In the genomic region with DNA sequence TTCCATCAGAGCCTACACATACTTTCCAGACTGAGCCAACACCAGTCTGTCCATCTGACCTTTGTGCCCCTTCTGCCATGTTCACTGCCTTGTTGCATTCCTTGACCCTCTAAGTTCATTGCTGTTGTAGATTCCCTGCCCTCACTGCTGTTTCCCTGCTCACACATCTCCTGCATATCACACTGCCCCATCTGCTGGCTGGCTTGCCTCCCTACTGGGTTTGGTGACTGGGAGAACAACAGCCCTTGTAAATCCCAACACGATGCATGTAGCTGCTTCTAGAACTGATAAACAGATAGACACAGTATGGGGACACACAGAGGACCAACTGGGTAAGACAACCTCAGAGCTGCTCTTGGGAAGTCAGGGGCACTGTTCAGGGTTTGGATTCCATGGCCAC, we compare ENCODE assay signal across 1 mouse cellular context.
TF ChIP-seq lines count a peak whose summit lies in the region.

No protein-coding gene starts in this region.

TF ChIP-seq in MEL, 35 proteins besides CTCF, POLR2A, EP300 and RAD21:
- no peak for TF ChIP-seq E2F4 (IDR thresholded peaks at IDR 0.05; ENCODE audit: borderline replicate concordance, low read depth, low read length)
- peak; percentile 38; the same call in 1 of the 2 replicates for TF ChIP-seq MXI1 (IDR thresholded peaks at IDR 0.05; ENCODE audit: low read depth, low read length)
- peak; percentile 38; the same call in 1 of the 2 replicates for TF ChIP-seq ETS1 (IDR thresholded peaks at IDR 0.05; ENCODE audit: low read depth, low read length)
- TF ChIP-seq GATA1 (IDR thresholded peaks at IDR 0.05; ENCODE audit: low read depth, low read length) = peak; percentile 5; the same call in 1 of the 2 replicates
- peak; percentile 6 for TF ChIP-seq SMC3 (IDR thresholded peaks at IDR 0.05; ENCODE audit: low read depth, low read length)
- TF ChIP-seq SIN3A (IDR thresholded peaks at IDR 0.05; ENCODE audit: low read length) = peak; percentile 45; the same call in 1 of the 2 replicates
- no peak for TF ChIP-seq MAFK (IDR thresholded peaks at IDR 0.05; ENCODE audit: borderline replicate concordance, low read depth, low read length)
- TF ChIP-seq TAL1 (IDR thresholded peaks at IDR 0.05; ENCODE audit: low read length) = peak; percentile 72
- TF ChIP-seq TCF12 (IDR thresholded peaks at IDR 0.05; ENCODE audit: low read depth, low read length) = peak; percentile 61; the same call in 1 of the 2 replicates
